Mouse (Mus musculus): ENCODE measurements around the gene Gchfr. TPM values are rescaled to one million over a fixed set of nuclear protein-coding genes. Genes with fewer than 3 reads are reported as not detected.

Gene Gchfr
- total and polyA plus RNA-seq, 3 experiments, result 8.0 to 28.8 (median 10.2) TPM

GRCm38 (mm10) chr2:119147775-119148174, 19.8 kb upstream of the Gchfr start:
- Histone ChIP-seq H3K4me3 (no peak overlapping the region), H3K9ac (ENCODE audit: low read depth, low read length) (no peak overlapping the region), H3K27me3 (ENCODE audit: control insufficient read depth, insufficient read depth, low read length) (no peaks in the 10 kb centered on the region), H3K27ac (no peak overlapping the region), H3K4me1 (ENCODE audit: control insufficient read depth, insufficient read depth, low read length) (no peaks in the 10 kb centered on the region), H3K36me3 (ENCODE audit: control insufficient read depth, insufficient read depth, low read length) (no peaks in the 10 kb centered on the region), H3K79me2 (replicated peaks; ENCODE audit: control insufficient read depth, insufficient read depth, low read length) (no peaks in the 10 kb centered on the region)
- intact Hi-C loops (cut with DNase I), result no loop called here
- DNase-seq, result no peak
- TF ChIP-seq POLR2A (IDR thresholded peaks at IDR 0.05; ENCODE audit: insufficient read depth, low read depth, low read length) (no peak), EP300 (IDR thresholded peaks at IDR 0.05; ENCODE audit: insufficient read depth, low read depth, low read length) (no peak), CTCF (IDR thresholded peaks at IDR 0.05) (no peak)
- WGBS, result 86% methylated on average over 8 of the region's 8 CpGs

- no peak for TF ChIP-seq POLR2A (IDR thresholded peaks at IDR 0.05; ENCODE audit: insufficient read depth, low read depth, low read length)
- TF ChIP-seq CTCF (IDR thresholded peaks at IDR 0.05), result no peak
- no peak for TF ChIP-seq EP300 (IDR thresholded peaks at IDR 0.05; ENCODE audit: insufficient read depth, low read depth, low read length)
- intact Hi-C loops (cut with DNase I), result loop anchor here (5.0 kb wide), 1 partner anchor 40 kb away; the partner anchor contains the start of gene Rad51
- DNase-seq, result no peak
- Histone ChIP-seq H3K4me3 (no peak overlapping the region), H3K27me3 (ENCODE audit: control insufficient read depth, insufficient read depth, low read length) (no peaks in the 10 kb centered on the region), H3K4me1 (ENCODE audit: control insufficient read depth, insufficient read depth, low read length) (peaks cover 6% of the 10 kb centered on the region), H3K36me3 (ENCODE audit: control insufficient read depth, insufficient read depth, low read length) (peaks cover 3% of the 10 kb centered on the region; the same call in 1 of the 2 replicates), H3K9ac (ENCODE audit: low read depth, low read length) (no peak overlapping the region), H3K27ac (no peak overlapping the region), H3K79me2 (replicated peaks; ENCODE audit: control insufficient read depth, insufficient read depth, low read length) (no peaks in the 10 kb centered on the region)
- 39% methylated on average over 6 of the region's 6 CpGs for WGBS
Observed at GRCm38 (mm10) chr2:119152255-119152654, 15.3 kb upstream of the Gchfr start.

GRCm38 (mm10) chr2:119154683-119155082, 12.9 kb upstream of the Gchfr start:
- DNase-seq, result no peak
- Histone ChIP-seq H3K4me3 (no peak overlapping the region), H3K4me1 (ENCODE audit: control insufficient read depth, insufficient read depth, low read length) (peaks cover 6% of the 10 kb centered on the region), H3K36me3 (ENCODE audit: control insufficient read depth, insufficient read depth, low read length) (peaks cover 3% of the 10 kb centered on the region; the same call in 1 of the 2 replicates), H3K27me3 (ENCODE audit: control insufficient read depth, insufficient read depth, low read length) (no peaks in the 10 kb centered on the region), H3K27ac (no peak overlapping the region), H3K9ac (ENCODE audit: low read depth, low read length) (no peak overlapping the region), H3K79me2 (replicated peaks; ENCODE audit: control insufficient read depth, insufficient read depth, low read length) (no peaks in the 10 kb centered on the region)
- no peak for TF ChIP-seq CTCF (IDR thresholded peaks at IDR 0.05)
- no peak for TF ChIP-seq EP300 (IDR thresholded peaks at IDR 0.05; ENCODE audit: insufficient read depth, low read depth, low read length)
- no peak for TF ChIP-seq POLR2A (IDR thresholded peaks at IDR 0.05; ENCODE audit: insufficient read depth, low read depth, low read length)
- intact Hi-C loops (cut with DNase I), result loop anchor here (5.0 kb wide), 1 partner anchor 42 kb away; the partner anchor contains the start of gene Rad51
- WGBS, result 76% methylated on average over 2 of the region's 2 CpGs

GRCm38 (mm10) chr2:119155388-119155787, 12.2 kb upstream of the Gchfr start:
- peaks cover 6% of the 10 kb centered on the region for H3K4me1 ChIP-seq (ENCODE audit: control insufficient read depth, insufficient read depth, low read length)
- intact Hi-C loops (cut with DNase I), result no loop called here
- TF ChIP-seq EP300 (IDR thresholded peaks at IDR 0.05; ENCODE audit: insufficient read depth, low read depth, low read length), result no peak
- TF ChIP-seq POLR2A (IDR thresholded peaks at IDR 0.05; ENCODE audit: insufficient read depth, low read depth, low read length), result no peak
- no peak for TF ChIP-seq CTCF (IDR thresholded peaks at IDR 0.05)
- H3K27me3 ChIP-seq (ENCODE audit: control insufficient read depth, insufficient read depth, low read length), result no peaks in the 10 kb centered on the region
- DNase-seq, result no peak
- peaks cover 3% of the 10 kb centered on the region; the same call in 1 of the 2 replicates for H3K36me3 ChIP-seq (ENCODE audit: control insufficient read depth, insufficient read depth, low read length)
- H3K4me3 ChIP-seq, result peak overlapping the region; percentile 100; the same call in 1 of the 2 replicates
- no peaks in the 10 kb centered on the region for H3K79me2 ChIP-seq (replicated peaks; ENCODE audit: control insufficient read depth, insufficient read depth, low read length)
- 36% methylated on average over 9 of the region's 9 CpGs for WGBS
- no peak overlapping the region for H3K27ac ChIP-seq
- H3K9ac ChIP-seq (ENCODE audit: low read depth, low read length), result no peak overlapping the region

GRCm38 (mm10) chr2:119156081-119156680, 11.4 kb upstream of the Gchfr start:
- peak overlapping the region; percentile 100 for H3K4me3 ChIP-seq
- peak overlapping the region; percentile 75 for H3K9ac ChIP-seq (ENCODE audit: low read depth, low read length)
- peak overlapping the region; percentile 76 for H3K27ac ChIP-seq
- peaks cover 3% of the 10 kb centered on the region; the same call in 1 of the 2 replicates for H3K36me3 ChIP-seq (ENCODE audit: control insufficient read depth, insufficient read depth, low read length)
- H3K79me2 ChIP-seq (replicated peaks; ENCODE audit: control insufficient read depth, insufficient read depth, low read length), result no peaks in the 10 kb centered on the region
- TF ChIP-seq POLR2A (IDR thresholded peaks at IDR 0.05; ENCODE audit: insufficient read depth, low read depth, low read length) (no peak), CTCF (IDR thresholded peaks at IDR 0.05) (no peak), EP300 (IDR thresholded peaks at IDR 0.05; ENCODE audit: insufficient read depth, low read depth, low read length) (no peak)
- no peaks in the 10 kb centered on the region for H3K27me3 ChIP-seq (ENCODE audit: control insufficient read depth, insufficient read depth, low read length)
- intact Hi-C loops (cut with DNase I), result no loop called here
- peaks cover 6% of the 10 kb centered on the region for H3K4me1 ChIP-seq (ENCODE audit: control insufficient read depth, insufficient read depth, low read length)
- WGBS, result 2% methylated on average over 34 of the region's 34 CpGs
- no peak for DNase-seq
